Mouse (Mus musculus) ES-E14 (cell line): ENCODE results near the gene Sult5a1.

ENCODE experiments used
- CHD2 ChIP-seq: IDR thresholded peaks from 2 replicates; pipeline ENCODE4 v1.6.1; 2014; ENCODE audit warnings: mild to moderate bottlenecking, low read depth, low read length, inconsistent platforms
- MAFK ChIP-seq: IDR thresholded peaks from 2 replicates; pipeline ENCODE4 v1.6.1; 2014; ENCODE audit warnings: mild to moderate bottlenecking, low read depth, low read length, inconsistent platforms; ENCODE audit not compliant: insufficient read depth
- ZNF384 ChIP-seq: IDR thresholded peaks from 2 replicates; pipeline ENCODE4 v1.6.1; 2012; ENCODE audit warnings: low read depth, low read length, inconsistent platforms

GRCm38 (mm10) chr8:123112892-123113291 is 45.2 kb downstream of the Sult5a1 start:
- TF ChIP-seq ZNF384 (no peak), MAFK (no peak), CHD2 (no peak)
